Mouse (Mus musculus) ES-E14 (cell line): Measurements from ENCODE around the gene Rmnd5b. TPM values are rescaled to one million over a fixed set of nuclear protein-coding genes. Genes with fewer than 3 reads are reported as not detected.
A peak's percentile ranks its signal among the peaks of the same experiment; 100 is the strongest.
"Not testable (repeated sequence)": the region's sequence is repeated elsewhere in the genome, so short reads cannot be mapped to it uniquely, and the experiment has no call there.

ENCODE experiments used
- DNase-seq: peaks from one replicate; pipeline ENCODE4 v3.0.0-alpha.2; 2013; ENCODE audit warnings: low read depth, low spot score
- H3K27ac ChIP-seq: 2 replicates; pipeline ENCODE4 v1.5.1; 2012; ENCODE audit warnings: low read depth, mild to moderate bottlenecking, low read length, moderate library complexity, mixed read lengths; ENCODE audit not compliant: poor library complexity, insufficient read depth, severe bottlenecking
- H3K36me3 ChIP-seq: 2 replicates; pipeline ENCODE4 v1.6.1; 2012; ENCODE audit warnings: mild to moderate bottlenecking, low read length, moderate library complexity, mixed read lengths; ENCODE audit not compliant: control insufficient read depth, poor library complexity, insufficient read depth, severe bottlenecking
- H3K4me1 ChIP-seq, 2 experiments: fragments of 150-350 bp in 1 of 2; sonication (generic) in 1 of 2; 2 replicates each; pipeline ENCODE4 v1.6.1; 2012; ENCODE audit warnings: low read length in 2 of 2, mild to moderate bottlenecking in 1 of 2, mixed read lengths in 1 of 2; ENCODE audit not compliant: control insufficient read depth in 2 of 2, insufficient read depth in 2 of 2, poor library complexity in 1 of 2
- H3K4me3 ChIP-seq, 2 experiments: fragments of 150-350 bp in 1 of 2; sonication (generic) in 1 of 2; 2 replicates each; pipeline ENCODE4 v1.5.1; 2012; ENCODE audit warnings: low read length in 2 of 2, low read depth in 1 of 2, mild to moderate bottlenecking in 1 of 2, mixed read lengths in 1 of 2; ENCODE audit not compliant: insufficient read depth in 1 of 2, poor library complexity in 1 of 2, severe bottlenecking in 1 of 2
- H3K9ac ChIP-seq: 2 replicates; pipeline ENCODE4 v1.6.1; 2012; ENCODE audit warnings: low read depth, mild to moderate bottlenecking, low read length, mixed read lengths; ENCODE audit not compliant: poor library complexity, insufficient read depth, severe bottlenecking
- H3K9me3 ChIP-seq: fragments of 150-350 bp; sonication (generic); 2 replicates; pipeline ENCODE4 v1.6.1; 2012; ENCODE audit warnings: low read depth, mild to moderate bottlenecking, low read length; ENCODE audit not compliant: control insufficient read depth, insufficient read depth
- CHD2 ChIP-seq: IDR thresholded peaks from 2 replicates; pipeline ENCODE4 v1.6.1; 2014; ENCODE audit warnings: mild to moderate bottlenecking, low read depth, low read length, inconsistent platforms
- HCFC1 ChIP-seq: IDR thresholded peaks from 2 replicates; pipeline ENCODE4 v1.6.1; 2012; ENCODE audit warnings: low read length, inconsistent platforms, borderline replicate concordance; ENCODE audit not compliant: insufficient read depth
- MAFK ChIP-seq: IDR thresholded peaks from 2 replicates; pipeline ENCODE4 v1.6.1; 2014; ENCODE audit warnings: mild to moderate bottlenecking, low read depth, low read length, inconsistent platforms; ENCODE audit not compliant: insufficient read depth
- ZC3H11A ChIP-seq: IDR thresholded peaks from 2 replicates; pipeline ENCODE4 v1.6.1; 2012; ENCODE audit warnings: low read depth, mild to moderate bottlenecking, inconsistent platforms, low read length, borderline replicate concordance
- ZNF384 ChIP-seq: IDR thresholded peaks from 2 replicates; pipeline ENCODE4 v1.6.1; 2012; ENCODE audit warnings: low read depth, low read length, inconsistent platforms
- in situ Hi-C, 2 experiments: fragments of 600-800 bp; cut with MboI; formaldehyde crosslinking; loops; one replicate each; pipeline ENCODE4 v1.15.1; 2025; ENCODE audit warnings: low sequenced_read_pairs in 2 of 2, inconsistent platforms in 1 of 2; ENCODE audit not compliant: unreplicated experiment in 2 of 2
- total RNA-seq: library from RNA; depleted of rRNA; stranded (reverse); fragments of 300-350 nt; gene quantifications from 2 replicates; pipeline ENCODE4 v1.2.3, GENCODE M21; 2012

Rmnd5b gene
- total RNA-seq, 1 experiment, result 41.1 TPM

DNA sequence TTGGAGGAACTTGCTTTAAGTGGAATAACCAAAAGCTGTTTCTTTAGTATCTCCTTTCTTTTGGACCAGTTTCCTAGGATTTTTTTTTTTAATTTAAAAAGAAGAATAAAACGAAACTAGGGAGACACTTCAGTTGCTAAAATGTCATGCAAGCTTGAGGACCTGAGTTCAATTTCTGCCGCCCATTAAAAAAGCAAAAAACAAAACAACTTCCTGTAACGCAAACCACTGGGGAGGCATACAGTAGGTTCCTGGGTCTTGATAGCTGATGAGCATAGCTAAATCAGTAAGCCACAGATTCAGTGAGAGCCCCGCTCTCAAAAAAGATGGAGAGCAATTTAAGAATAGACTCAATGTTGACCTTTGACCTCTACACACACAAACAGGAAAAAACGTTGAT is 2.8 kb upstream of the Rmnd5b start:
- peak overlapping the region; percentile 85 for H3K27ac ChIP-seq
- peak overlapping the region in 1 of 2 experiments; percentile 37; a peak in 1 of 4 replicates for H3K4me3 ChIP-seq
- no peak overlapping the region for H3K9ac ChIP-seq
- H3K36me3 ChIP-seq, result peaks cover 12% of the 10 kb centered on the region
- H3K4me1 ChIP-seq, result peaks cover 5 to 14% of the 10 kb centered on the region in 2 experiments; a peak in 3 of 4 replicates
- TF ChIP-seq ZC3H11A (no peak), ZNF384 (no peak), CHD2 (0 out of 2 replicates have a peak, but pooled peaks have one; percentile 10)
- in situ Hi-C loops, result no loop called here
- DNase-seq, result no peak
- no peaks in the 10 kb centered on the region for H3K9me3 ChIP-seq

DNA sequence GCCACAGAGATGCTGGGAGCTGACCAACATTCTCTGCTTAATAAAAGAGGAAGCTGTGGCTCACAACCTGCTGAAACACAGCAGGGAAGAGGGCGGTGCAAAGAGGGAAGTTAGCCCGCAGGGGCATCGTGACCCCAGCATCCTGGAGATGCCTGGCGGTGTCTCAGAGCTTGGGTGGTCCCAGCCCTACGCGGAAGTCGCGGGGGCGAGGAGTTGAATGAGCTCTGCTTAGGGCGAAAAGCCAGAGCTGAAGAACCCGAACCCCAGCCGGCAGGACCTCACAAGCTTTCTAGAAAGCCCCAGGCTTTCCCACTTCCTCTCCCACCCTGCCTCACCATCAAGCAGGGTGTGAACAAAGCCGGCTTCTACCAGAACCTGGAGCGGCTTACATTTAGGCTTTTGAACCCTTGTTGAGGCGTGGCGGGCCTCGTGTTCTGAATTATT is 2.3 kb upstream of the Rmnd5b start:
- H3K4me1 ChIP-seq, result peaks cover 5 to 11% of the 10 kb centered on the region in 2 experiments; a peak in 3 of 4 replicates
- H3K4me3 ChIP-seq, result peak overlapping the region in 1 of 2 experiments; percentile 37; a peak in 3 of 4 replicates
- no peak for TF ChIP-seq ZNF384
- no peak for TF ChIP-seq ZC3H11A
- no peak for TF ChIP-seq CHD2
- no peak for TF ChIP-seq MAFK
- TF ChIP-seq HCFC1, result no peak
- in situ Hi-C loops, result no loop called here
- H3K9me3 ChIP-seq, result no peaks in the 10 kb centered on the region
- peak overlapping the region; percentile 85 for H3K27ac ChIP-seq
- peak overlapping the region; percentile 18; the same call in 1 of the 2 replicates for H3K9ac ChIP-seq
- DNase-seq, result peak; percentile 90
- H3K36me3 ChIP-seq, result peaks cover 8% of the 10 kb centered on the region

DNA sequence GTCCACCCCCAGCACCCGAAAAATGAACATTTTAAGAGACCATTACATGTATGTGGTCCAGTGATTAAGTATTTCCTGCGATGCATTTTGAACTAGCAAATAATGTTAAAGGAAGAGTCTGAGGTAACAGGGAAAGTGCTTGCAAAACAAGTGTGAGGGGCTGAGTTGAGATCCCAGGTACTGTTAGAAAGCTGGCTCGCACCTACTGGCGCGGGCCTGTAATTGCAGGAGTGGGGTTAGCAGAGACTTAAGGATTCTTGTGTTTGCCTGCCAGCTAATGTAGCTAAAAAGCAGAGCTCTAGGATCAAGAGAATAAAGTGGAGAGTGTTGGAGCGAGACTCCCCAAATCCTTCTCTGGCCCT is 608 bp upstream of the Rmnd5b start:
- H3K36me3 ChIP-seq, result peaks cover 9% of the 10 kb centered on the region
- in situ Hi-C loops, result no loop called here
- DNase-seq, result no peak
- H3K9ac ChIP-seq, result peak overlapping the region; percentile 85
- peak overlapping the region; percentile 87 for H3K27ac ChIP-seq
- TF ChIP-seq CHD2 (no peak), ZNF384 (no peak), HCFC1 (no peak), MAFK (no peak), ZC3H11A (no peak)
- peak overlapping the region; percentile 69 to 93 for H3K4me3 ChIP-seq
- H3K4me1 ChIP-seq, result peaks cover 5 to 14% of the 10 kb centered on the region in 2 experiments; a peak in 3 of 4 replicates
- H3K9me3 ChIP-seq, result no peaks in the 10 kb centered on the region

DNA sequence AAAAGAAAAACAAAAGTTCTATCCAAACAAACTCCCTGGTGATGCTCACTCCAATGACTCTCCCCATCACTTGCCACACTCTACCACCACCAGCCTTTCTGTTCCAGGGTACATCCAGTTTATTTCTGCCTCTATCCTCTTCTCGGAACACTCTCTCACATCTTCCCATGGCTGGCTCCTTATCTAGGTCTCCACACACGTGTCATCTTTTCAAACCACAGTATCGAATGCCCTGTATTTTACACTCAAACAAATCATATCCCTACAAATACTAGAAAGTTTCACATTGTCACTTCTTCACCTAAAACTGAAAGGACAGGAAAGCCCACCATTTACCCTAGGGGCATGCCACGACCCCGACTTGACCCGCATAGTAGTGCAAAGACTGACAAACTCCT is 570 bp downstream of the Rmnd5b start:
- TF ChIP-seq MAFK (no peak), ZNF384 (no peak), CHD2 (no peak)
- Histone ChIP-seq H3K36me3 (peaks cover 9% of the 10 kb centered on the region), H3K4me3 (peak overlapping the region; percentile 69 to 93), H3K4me1 (peaks cover 5 to 17% of the 10 kb centered on the region in 2 experiments; a peak in 3 of 4 replicates), H3K9me3 (no peaks in the 10 kb centered on the region), H3K27ac (peak overlapping the region; percentile 87), H3K9ac (peak overlapping the region; percentile 85)
- in situ Hi-C loops, result no loop called here
- no peak for DNase-seq

DNA sequence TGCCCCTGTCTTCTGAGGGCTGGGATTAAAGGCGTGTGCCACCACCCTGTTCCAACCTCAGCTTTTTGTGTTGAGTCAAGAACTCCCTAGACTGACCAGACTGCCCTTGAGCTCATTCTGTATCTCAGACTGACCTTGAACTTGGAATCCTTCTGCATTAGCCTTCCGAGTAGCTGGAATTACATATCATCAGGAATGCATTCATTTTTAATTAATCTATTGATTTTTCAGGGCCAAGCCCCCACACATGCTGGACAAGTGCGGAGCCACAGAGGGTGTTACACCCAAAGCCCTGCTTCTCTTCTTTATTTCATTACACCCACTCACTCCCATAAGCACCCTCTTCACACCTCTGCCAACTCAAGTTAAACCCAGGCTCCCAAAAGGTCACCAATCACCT is 2.0 kb downstream of the Rmnd5b start:
- Histone ChIP-seq H3K9ac (peak overlapping the region; percentile 85; the same call in 1 of the 2 replicates), H3K4me3 (peak overlapping the region in 1 of 2 experiments; percentile 93; a peak in 2 of 4 replicates), H3K36me3 (peaks cover 18% of the 10 kb centered on the region), H3K4me1 (peaks cover 4 to 17% of the 10 kb centered on the region in 2 experiments; a peak in 3 of 4 replicates), H3K27ac (peak overlapping the region; percentile 78; the same call in 1 of the 2 replicates), H3K9me3 (no peaks in the 10 kb centered on the region)
- TF ChIP-seq ZNF384 (no peak), CHD2 (no peak), ZC3H11A (no peak), MAFK (no peak), HCFC1 (no peak)
- in situ Hi-C loops, result no loop called here
- no peak for DNase-seq

DNA sequence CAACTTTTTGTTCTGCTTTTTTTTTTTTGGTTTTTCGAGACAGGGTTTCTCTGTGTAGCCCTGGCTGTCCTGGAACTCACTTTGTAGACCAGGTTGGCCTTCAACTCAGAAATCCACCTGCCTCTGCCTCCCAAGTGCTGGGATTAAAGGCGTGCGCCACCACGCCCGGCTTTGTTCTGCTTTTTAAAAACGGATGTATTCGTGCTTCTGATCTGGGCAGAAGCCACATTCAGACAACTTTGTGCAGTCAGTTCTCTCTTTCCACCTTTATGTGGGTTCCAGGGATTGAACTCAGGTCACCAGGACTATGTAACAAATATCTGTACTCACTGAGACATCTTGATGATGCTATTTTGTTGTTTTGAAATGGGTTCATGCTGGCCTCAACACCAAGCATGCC is 2.5 kb downstream of the Rmnd5b start:
- Histone ChIP-seq H3K4me1 (peaks cover 4 to 17% of the 10 kb centered on the region in 2 experiments; a peak in 3 of 4 replicates), H3K36me3 (peaks cover 21% of the 10 kb centered on the region), H3K27ac (peak overlapping the region; percentile 49; the same call in 1 of the 2 replicates), H3K4me3 (peak overlapping the region in 1 of 2 experiments; percentile 14; a peak in 1 of 4 replicates)
- H3K9ac ChIP-seq, in situ Hi-C loops, H3K9me3 ChIP-seq, DNase-seq: not testable (repeated sequence)
